Mouse (Mus musculus): ENCODE results near the gene Duoxa2. TPM values are rescaled to one million over a fixed set of nuclear protein-coding genes. Genes with fewer than 3 reads are reported as not detected.
A peak's percentile ranks its signal among the peaks of the same experiment; 100 is the strongest.
"Not testable (repeated sequence)": the region's sequence is repeated elsewhere in the genome, so short reads cannot be mapped to it uniquely, and the experiment has no call there.

Duoxa2 gene
- polyA plus RNA-seq, 1 experiment from 2014 or later = 0.71 TPM

DNA sequence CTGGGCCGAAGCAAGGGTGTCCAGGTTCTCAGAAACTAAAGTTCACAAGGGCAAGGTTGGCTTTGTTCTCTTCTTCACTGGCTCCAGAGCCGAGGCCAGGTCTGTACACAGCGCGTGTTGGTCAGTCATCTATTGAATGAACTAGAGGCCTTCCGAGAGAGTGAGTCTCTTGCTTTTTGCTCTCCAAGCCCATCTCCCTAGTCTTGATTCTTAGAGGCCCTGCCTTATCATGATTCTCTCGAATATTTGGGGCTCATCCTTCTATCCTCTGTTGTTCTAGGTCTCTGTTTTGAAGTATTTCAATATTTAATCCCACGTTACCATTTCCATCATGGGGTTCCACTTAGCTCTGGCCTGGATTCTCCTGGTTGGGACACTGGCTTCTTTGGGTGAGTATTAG, 16.7 kb downstream of the Duoxa2 start, which contains the start of gene Duox1:
Gene Duox1, plus strand, starts transcription at position 301 of the 400 bp plus-strand sequence.
- WGBS = 85% methylated on average over 7 of the region's 7 CpGs
- Histone ChIP-seq H3K36me3 (ENCODE audit: control insufficient read depth, insufficient read depth, low read length) (no peaks in the 10 kb centered on the region), H3K9me3 (ENCODE audit: control insufficient read depth, low read length) (no peaks in the 10 kb centered on the region), H3K4me1 (ENCODE audit: control insufficient read depth, insufficient read depth, low read length) (peaks cover 8% of the 10 kb centered on the region; the same call in 1 of the 2 replicates), H3K27me3 (replicated peaks; ENCODE audit: control insufficient read depth, insufficient read depth, low read length) (peaks cover 44% of the 10 kb centered on the region), H3K4me3 (ENCODE audit: low read depth, low read length) (no peak within 1 kb of the TSS), H3K4me2 (ENCODE audit: low read depth, low read length) (no peak within 1 kb of the TSS), H3K27ac (replicated peaks; ENCODE audit: low read depth, low read length) (no peak within 1 kb of the TSS), H3K9ac (ENCODE audit: low read depth, low read length) (no peak within 1 kb of the TSS)
- ATAC-seq (ENCODE audit: low read depth) = no peak
- DNase-seq (ENCODE audit: low spot score) = no peak

DNA sequence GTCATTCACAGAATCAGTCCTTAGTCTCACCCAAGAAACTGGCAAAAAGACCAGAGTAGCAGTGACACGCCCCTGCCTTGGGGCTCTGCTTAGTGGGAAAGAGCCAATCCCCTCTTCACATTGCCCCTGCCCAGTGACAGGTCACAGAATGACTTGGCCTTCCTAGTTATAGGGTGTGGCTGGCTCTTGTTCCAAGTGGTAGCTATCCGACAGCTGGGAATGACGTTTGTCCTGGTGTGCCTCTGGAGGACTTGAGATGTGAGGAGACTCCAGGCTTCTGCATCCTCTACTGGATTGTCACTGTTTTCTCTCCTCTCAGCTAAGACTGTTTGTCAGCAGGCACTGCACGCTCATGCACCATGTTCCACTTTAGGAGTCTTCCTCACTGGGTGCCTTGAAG, 18.7 kb downstream of the Duoxa2 start:
- ATAC-seq (ENCODE audit: low read depth) (no peak), DNase-seq (ENCODE audit: low spot score) (no peak)
- peaks cover 28% of the 10 kb centered on the region for H3K27me3 ChIP-seq (replicated peaks; ENCODE audit: control insufficient read depth, insufficient read depth, low read length)
- H3K4me3 ChIP-seq (ENCODE audit: low read depth, low read length) = no peak overlapping the region
- H3K27ac ChIP-seq (replicated peaks; ENCODE audit: low read depth, low read length) = no peak overlapping the region
- no peaks in the 10 kb centered on the region for H3K9me3 ChIP-seq (ENCODE audit: control insufficient read depth, low read length)
- no peak overlapping the region for H3K9ac ChIP-seq (ENCODE audit: low read depth, low read length)
- 75% methylated on average over 4 of the region's 4 CpGs for WGBS
- no peaks in the 10 kb centered on the region for H3K36me3 ChIP-seq (ENCODE audit: control insufficient read depth, insufficient read depth, low read length)
- no peak overlapping the region for H3K4me2 ChIP-seq (ENCODE audit: low read depth, low read length)
- peaks cover 8% of the 10 kb centered on the region; the same call in 1 of the 2 replicates for H3K4me1 ChIP-seq (ENCODE audit: control insufficient read depth, insufficient read depth, low read length)

DNA sequence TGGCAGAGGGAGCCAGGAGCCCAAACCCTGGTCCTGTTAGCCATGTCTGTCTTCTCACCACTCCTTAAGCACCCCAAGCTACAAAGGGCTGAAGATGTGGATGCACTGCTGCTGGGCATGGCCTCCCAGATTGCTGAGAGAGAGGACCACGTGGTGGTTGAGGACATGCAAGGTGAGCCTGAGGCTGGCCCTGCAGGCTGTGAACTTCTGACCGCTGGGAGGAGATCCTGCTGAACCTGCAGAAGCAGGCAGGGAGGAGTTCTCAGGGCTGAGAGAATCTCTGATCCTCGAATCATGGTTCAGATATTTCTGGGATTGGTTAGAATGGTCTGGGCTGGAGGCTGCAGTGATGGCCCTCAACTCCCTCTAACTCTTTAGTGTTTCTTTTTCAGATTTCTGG, 25.3 kb downstream of the Duoxa2 start:
- H3K9ac ChIP-seq (ENCODE audit: low read depth, low read length) = no peak overlapping the region
- DNase-seq (ENCODE audit: low spot score) (no peak), ATAC-seq (ENCODE audit: low read depth) (no peak)
- H3K9me3 ChIP-seq (ENCODE audit: control insufficient read depth, low read length) = no peaks in the 10 kb centered on the region
- 66% methylated on average over 3 of the region's 3 CpGs for WGBS
- H3K4me1 ChIP-seq (ENCODE audit: control insufficient read depth, insufficient read depth, low read length) = no peaks in the 10 kb centered on the region
- H3K4me3 ChIP-seq (ENCODE audit: low read depth, low read length) = no peak overlapping the region
- no peak overlapping the region for H3K27ac ChIP-seq (replicated peaks; ENCODE audit: low read depth, low read length)
- no peak overlapping the region for H3K4me2 ChIP-seq (ENCODE audit: low read depth, low read length)
- H3K27me3 ChIP-seq (replicated peaks; ENCODE audit: control insufficient read depth, insufficient read depth, low read length) = no peaks in the 10 kb centered on the region
- no peaks in the 10 kb centered on the region for H3K36me3 ChIP-seq (ENCODE audit: control insufficient read depth, insufficient read depth, low read length)

DNA sequence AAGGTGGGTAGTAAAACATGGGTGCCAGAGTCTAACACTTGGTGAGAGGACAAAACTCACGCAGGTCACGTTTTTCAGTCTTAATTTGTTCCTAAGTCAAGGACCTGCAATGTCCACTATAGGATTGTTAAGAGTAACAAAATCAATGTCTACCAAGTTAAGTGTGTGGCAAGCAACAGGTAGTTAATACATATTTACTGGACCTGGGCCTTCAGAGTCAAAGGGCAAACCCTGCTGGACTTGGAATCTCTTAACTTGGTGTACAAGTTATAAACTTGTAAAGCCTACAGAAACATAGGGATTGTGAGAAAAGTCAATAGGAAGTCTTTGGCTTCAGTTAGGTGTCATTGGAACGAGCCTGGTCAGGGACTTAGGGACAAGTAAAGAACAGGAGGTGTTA, 25.9 kb downstream of the Duoxa2 start:
- no peak overlapping the region for H3K9ac ChIP-seq (ENCODE audit: low read depth, low read length)
- no peak for DNase-seq (ENCODE audit: low spot score)
- H3K4me1 ChIP-seq (ENCODE audit: control insufficient read depth, insufficient read depth, low read length) = no peaks in the 10 kb centered on the region
- no peak overlapping the region for H3K4me3 ChIP-seq (ENCODE audit: low read depth, low read length)
- ATAC-seq (ENCODE audit: low read depth) = no peak
- H3K27me3 ChIP-seq (replicated peaks; ENCODE audit: control insufficient read depth, insufficient read depth, low read length) = no peaks in the 10 kb centered on the region
- H3K36me3 ChIP-seq (ENCODE audit: control insufficient read depth, insufficient read depth, low read length) = no peaks in the 10 kb centered on the region
- no peak overlapping the region for H3K27ac ChIP-seq (replicated peaks; ENCODE audit: low read depth, low read length)
- H3K9me3 ChIP-seq (ENCODE audit: control insufficient read depth, low read length) = no peaks in the 10 kb centered on the region
- no peak overlapping the region for H3K4me2 ChIP-seq (ENCODE audit: low read depth, low read length)
- 82% methylated on average over 3 of the region's 3 CpGs for WGBS

DNA sequence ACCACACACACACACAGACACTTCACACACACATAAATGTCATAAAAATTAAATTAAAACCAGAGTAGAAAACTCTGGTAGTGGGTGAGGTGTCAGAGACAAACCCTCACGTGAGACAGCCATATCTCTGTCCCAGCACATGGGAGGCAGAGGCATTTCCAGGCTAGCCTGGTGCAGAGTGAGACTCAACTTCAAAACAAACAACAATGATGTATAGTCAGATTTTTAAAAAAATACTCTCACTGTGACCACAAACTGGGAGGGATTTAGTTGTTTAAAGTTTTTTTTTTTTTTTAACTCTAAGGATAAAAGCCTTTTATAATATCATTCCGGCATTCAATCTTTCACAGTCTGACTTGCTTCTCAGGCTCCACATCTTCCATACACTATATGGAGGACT, 26.7 kb downstream of the Duoxa2 start:
- Histone ChIP-seq H3K36me3 (ENCODE audit: control insufficient read depth, insufficient read depth, low read length) (no peaks in the 10 kb centered on the region), H3K27me3 (replicated peaks; ENCODE audit: control insufficient read depth, insufficient read depth, low read length) (no peaks in the 10 kb centered on the region), H3K4me2 (ENCODE audit: low read depth, low read length) (no peak overlapping the region), H3K9ac (ENCODE audit: low read depth, low read length) (no peak overlapping the region), H3K9me3 (ENCODE audit: control insufficient read depth, low read length) (no peaks in the 10 kb centered on the region), H3K27ac (replicated peaks; ENCODE audit: low read depth, low read length) (no peak overlapping the region), H3K4me1 (ENCODE audit: control insufficient read depth, insufficient read depth, low read length) (no peaks in the 10 kb centered on the region), H3K4me3 (ENCODE audit: low read depth, low read length) (no peak overlapping the region)
- ATAC-seq (ENCODE audit: low read depth) = no peak
- no peak for DNase-seq (ENCODE audit: low spot score)
- WGBS = 53% methylated on average over 2 of the region's 2 CpGs

DNA sequence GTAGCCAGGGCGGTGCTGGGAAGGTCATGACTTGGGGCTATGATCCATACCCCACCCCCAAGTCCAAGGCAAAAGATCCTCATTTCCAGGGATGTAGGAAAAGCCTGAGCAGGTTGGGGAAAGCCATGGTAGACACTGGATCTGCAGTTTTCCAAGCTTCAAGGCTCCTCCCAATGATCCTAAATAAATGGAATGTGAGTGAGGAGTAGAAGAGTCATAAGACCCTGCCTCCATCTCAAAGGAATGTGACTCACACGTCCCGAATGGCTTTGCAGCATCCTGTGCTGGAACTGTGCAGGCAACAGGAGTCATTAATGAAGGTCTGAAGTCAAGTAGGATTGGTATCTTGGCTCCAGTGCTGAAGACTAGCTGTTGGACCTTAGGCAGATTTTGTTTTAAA, 29.3 kb downstream of the Duoxa2 start:
- Histone ChIP-seq H3K27me3 (replicated peaks; ENCODE audit: control insufficient read depth, insufficient read depth, low read length) (no peaks in the 10 kb centered on the region), H3K4me1 (ENCODE audit: control insufficient read depth, insufficient read depth, low read length) (no peaks in the 10 kb centered on the region), H3K27ac (replicated peaks; ENCODE audit: low read depth, low read length) (no peak overlapping the region), H3K4me3 (ENCODE audit: low read depth, low read length) (no peak overlapping the region), H3K9me3 (ENCODE audit: control insufficient read depth, low read length) (no peaks in the 10 kb centered on the region), H3K36me3 (ENCODE audit: control insufficient read depth, insufficient read depth, low read length) (no peaks in the 10 kb centered on the region), H3K4me2 (ENCODE audit: low read depth, low read length) (no peak overlapping the region), H3K9ac (ENCODE audit: low read depth, low read length) (no peak overlapping the region)
- DNase-seq (ENCODE audit: low spot score) (no peak), ATAC-seq (ENCODE audit: low read depth) (no peak)
- 51% methylated on average over 3 of the region's 3 CpGs for WGBS

DNA sequence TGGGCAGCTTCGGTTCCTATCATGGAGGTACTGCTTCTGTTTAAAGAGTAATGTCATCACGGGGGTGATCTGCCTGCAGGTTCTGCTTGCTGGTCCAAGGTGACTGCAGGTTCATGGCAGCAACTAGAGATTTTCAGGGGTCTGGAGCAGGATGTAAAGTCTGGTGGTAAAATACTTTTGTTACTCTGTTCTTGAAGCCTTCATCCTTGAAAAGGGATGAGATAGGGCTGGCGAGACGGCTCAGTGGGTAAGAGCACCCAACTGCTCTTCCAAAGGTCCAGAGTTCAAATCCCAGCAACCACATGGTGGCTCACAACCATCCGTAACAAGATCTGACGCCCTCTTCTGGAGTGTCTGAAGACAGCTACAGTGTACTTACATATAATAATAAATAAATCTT, 31.6 kb downstream of the Duoxa2 start:
- not testable (repeated sequence) for H3K9ac ChIP-seq (ENCODE audit: low read depth, low read length); DNase-seq (ENCODE audit: low spot score); H3K4me3 ChIP-seq (ENCODE audit: low read depth, low read length); H3K9me3 ChIP-seq (ENCODE audit: control insufficient read depth, low read length); H3K27me3 ChIP-seq (replicated peaks; ENCODE audit: control insufficient read depth, insufficient read depth, low read length); H3K4me1 ChIP-seq (ENCODE audit: control insufficient read depth, insufficient read depth, low read length); H3K36me3 ChIP-seq (ENCODE audit: control insufficient read depth, insufficient read depth, low read length); ATAC-seq (ENCODE audit: low read depth); H3K4me2 ChIP-seq (ENCODE audit: low read depth, low read length); H3K27ac ChIP-seq (replicated peaks; ENCODE audit: low read depth, low read length)
- 81% methylated on average over 5 of the region's 6 CpGs for WGBS

DNA sequence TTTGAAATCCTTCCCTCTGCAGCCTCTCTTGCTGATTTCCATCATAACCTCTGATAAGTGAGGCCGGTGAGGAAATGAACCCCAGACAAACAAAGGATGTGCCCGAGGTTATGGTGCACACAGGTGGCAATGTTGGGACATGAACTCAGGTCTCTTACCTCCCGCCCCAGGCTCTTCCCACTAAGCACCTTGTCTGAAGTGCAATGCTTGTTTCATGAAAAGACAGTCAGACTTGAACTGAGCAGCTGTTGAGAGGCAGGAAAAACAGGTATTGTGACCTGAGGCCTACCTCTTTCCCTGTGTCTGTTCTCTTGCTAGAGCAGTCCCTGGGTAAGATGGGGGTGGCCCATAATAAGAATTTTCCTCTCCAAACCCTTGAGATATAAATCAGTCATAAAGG, 33.5 kb downstream of the Duoxa2 start:
- H3K4me1 ChIP-seq (ENCODE audit: control insufficient read depth, insufficient read depth, low read length) = no peaks in the 10 kb centered on the region; the same call in 1 of the 2 replicates
- peak; percentile 28; the same call in 1 of the 2 replicates for ATAC-seq (ENCODE audit: low read depth)
- no peaks in the 10 kb centered on the region for H3K36me3 ChIP-seq (ENCODE audit: control insufficient read depth, insufficient read depth, low read length)
- no peaks in the 10 kb centered on the region for H3K9me3 ChIP-seq (ENCODE audit: control insufficient read depth, low read length)
- no peak overlapping the region for H3K27ac ChIP-seq (replicated peaks; ENCODE audit: low read depth, low read length)
- no peak overlapping the region for H3K4me2 ChIP-seq (ENCODE audit: low read depth, low read length)
- H3K4me3 ChIP-seq (ENCODE audit: low read depth, low read length) = no peak overlapping the region
- DNase-seq (ENCODE audit: low spot score) = peak; percentile 68
- 69% methylated on average over 3 of the region's 3 CpGs for WGBS
- H3K9ac ChIP-seq (ENCODE audit: low read depth, low read length) = no peak overlapping the region
- no peaks in the 10 kb centered on the region for H3K27me3 ChIP-seq (replicated peaks; ENCODE audit: control insufficient read depth, insufficient read depth, low read length)

DNA sequence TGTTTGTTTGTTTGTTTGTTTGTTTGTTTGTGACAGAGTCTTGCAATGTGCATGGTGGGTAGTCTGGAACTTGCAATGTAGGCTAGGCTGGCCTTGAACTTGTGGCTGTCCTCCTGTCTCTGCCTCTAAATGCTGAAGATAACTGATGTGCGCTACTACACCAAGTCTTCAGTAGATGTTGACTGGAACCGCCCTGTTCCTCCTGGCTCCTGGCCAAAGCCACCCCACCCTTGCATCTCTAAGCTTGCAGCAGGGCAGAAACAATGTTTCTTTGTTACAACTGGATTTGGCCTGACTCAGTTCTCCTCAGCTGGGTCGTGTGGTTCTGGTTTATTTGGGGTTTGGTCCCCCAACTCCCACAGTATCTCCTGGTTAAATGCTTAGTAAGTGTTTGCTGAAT, 35.5 kb downstream of the Duoxa2 start:
- H3K9me3 ChIP-seq (ENCODE audit: control insufficient read depth, low read length) = no peaks in the 10 kb centered on the region
- H3K36me3 ChIP-seq (ENCODE audit: control insufficient read depth, insufficient read depth, low read length) = no peaks in the 10 kb centered on the region
- peak; percentile 69 for DNase-seq (ENCODE audit: low spot score)
- H3K4me2 ChIP-seq (ENCODE audit: low read depth, low read length) = no peak overlapping the region
- H3K4me3 ChIP-seq (ENCODE audit: low read depth, low read length) = no peak overlapping the region
- no peak overlapping the region for H3K27ac ChIP-seq (replicated peaks; ENCODE audit: low read depth, low read length)
- no peaks in the 10 kb centered on the region; the same call in 1 of the 2 replicates for H3K4me1 ChIP-seq (ENCODE audit: control insufficient read depth, insufficient read depth, low read length)
- 39% methylated on average over 3 of the region's 3 CpGs for WGBS
- H3K9ac ChIP-seq (ENCODE audit: low read depth, low read length) = no peak overlapping the region
- H3K27me3 ChIP-seq (replicated peaks; ENCODE audit: control insufficient read depth, insufficient read depth, low read length) = no peaks in the 10 kb centered on the region
- peak; percentile 48; the same call in 1 of the 2 replicates for ATAC-seq (ENCODE audit: low read depth)
